Mouse (Mus musculus) spleen, adult 2 months (tissue): Measurements from ENCODE around the gene Smim4.

Source experiments
- CTCF ChIP-seq: fragments of 200-500 bp; IDR thresholded peaks from 2 replicates; pipeline ENCODE4 v1.5.1; 2011; ENCODE audit warnings: mild to moderate bottlenecking, inconsistent platforms; ENCODE audit not compliant: insufficient read depth, insufficient read length, insufficient replicate concordance; ENCODE audit errors: extremely low read depth
- POLR2A ChIP-seq: fragments of 200-500 bp; IDR thresholded peaks from 2 replicates; pipeline ENCODE4 v1.6.1; 2011; ENCODE audit warnings: low read depth, low read length, inconsistent platforms

- no peak for TF ChIP-seq POLR2A
- no peak for TF ChIP-seq CTCF
These were observed 23.6 kb downstream of the Smim4 start for GRCm38 (mm10) chr14:31105156-31105555.
